ENCODE assay signal across 8 mouse cellular contexts in genomic region chr14:62878076-62878475, GRCm38 (mm10). TPM values are rescaled to one million over a fixed set of nuclear protein-coding genes. Genes with fewer than 3 reads are reported as not detected.
DNase-seq lines count a peak whose midpoint lies in the region; ATAC-seq and TF ChIP-seq lines count a peak whose summit lies in the region.
"Had no signal": no experiment of that assay in that cellular context is flagged by ENCODE, and none has a peak within 500 bp of the region (broad histone marks: within the 10 kb centered on the region; RNA-seq: fewer than 3 reads in every experiment).

No protein-coding gene starts in this region.

- TF ChIP-seq CTCF in intestine, postnatal 0 days (IDR thresholded peaks at IDR 0.05; ENCODE audit: low read depth), result no peak
- no peak for TF ChIP-seq CTCF in kidney, adult 2 months (conservative IDR thresholded peaks at IDR 0.05; ENCODE audit: insufficient read depth, insufficient read length, low read depth, low read length)

- H3K27ac ChIP-seq in intestine, embryonic 15.5 days, result no peak overlapping the region
- H3K27ac ChIP-seq in intestine, postnatal 0 days (ENCODE audit: low read depth, low read length), result no peak overlapping the region
- peak overlapping the region; percentile 14 to 63; a peak in 2 of 4 replicates for H3K27ac ChIP-seq in heart, embryonic 14.5 days (replicated peaks in 1 of 2; ENCODE audit: control insufficient read depth in 1 of 2, insufficient read depth in 1 of 2, low read depth in 2 of 2, low read length in 2 of 2)
- H3K27ac ChIP-seq in kidney, adult 2 months (ENCODE audit: insufficient read depth, low read depth, low read length), result no peak overlapping the region

- no peak overlapping the region for H3K4me3 ChIP-seq in intestine, embryonic 15.5 days (replicated peaks)
- no peak overlapping the region for H3K4me3 ChIP-seq in intestine, postnatal 0 days (ENCODE audit: low read depth, low read length)
- H3K4me3 ChIP-seq in heart, embryonic 14.5 days (ENCODE audit: control insufficient read depth in 1 of 2, insufficient read depth in 1 of 2, low read depth in 1 of 2, low read length in 2 of 2), result no peak overlapping the region
- H3K4me3 ChIP-seq in kidney, adult 2 months (ENCODE audit: insufficient read depth, low read depth, low read length), result no peak overlapping the region

- TF ChIP-seq POLR2A in kidney, adult 2 months (IDR thresholded peaks at IDR 0.05; ENCODE audit: low read depth, low read length), result no peak

- H3K4me2 ChIP-seq in intestine, embryonic 15.5 days (replicated peaks), result no peak overlapping the region
- no peak overlapping the region for H3K4me2 ChIP-seq in intestine, postnatal 0 days (replicated peaks; ENCODE audit: low read depth)
- H3K4me2 ChIP-seq in heart, embryonic 14.5 days (ENCODE audit: low read length), result peak overlapping the region; percentile 31

- no peak overlapping the region for H3K9ac ChIP-seq in intestine, embryonic 15.5 days
- no peak overlapping the region for H3K9ac ChIP-seq in intestine, postnatal 0 days (ENCODE audit: low read depth, low read length)
- no peak overlapping the region for H3K9ac ChIP-seq in heart, embryonic 14.5 days (ENCODE audit: low read length)

- 67% methylated on average over 6 of the region's 6 CpGs for WGBS in intestine, embryonic 15.5 days
- WGBS in intestine, postnatal 0 days, result 56% methylated on average over 6 of the region's 6 CpGs
- 11% methylated on average over 6 of the region's 6 CpGs for WGBS in heart, embryonic 14.5 days
- 55% methylated on average over 6 of the region's 6 CpGs for whole genome bisulfite sequencing in kidney, adult 2 months

- no peaks in the 10 kb centered on the region for H3K9me3 ChIP-seq in intestine, embryonic 15.5 days
- no peaks in the 10 kb centered on the region for H3K9me3 ChIP-seq in intestine, postnatal 0 days (ENCODE audit: control insufficient read depth)
- no peaks in the 10 kb centered on the region for H3K9me3 ChIP-seq in heart, embryonic 14.5 days (ENCODE audit: control insufficient read depth, low read length)

- peak; percentile 69 for DNase-seq in c-Kit-positive CD71-positive TER-119-positive erythroid progenitor cells, embryonic 14.5 days (ENCODE audit: low spot score)
- peak; percentile 35 for DNase-seq in lung, postnatal 10 days
- no peak for DNase-seq in natural killer cell, adult 2 months (ENCODE audit: low spot score in 2 of 2)
- DNase-seq in kidney, adult 2 months, result no peak
- DNase-seq: layer of hippocampus, postnatal 36 days had no signal

- H3K36me3 ChIP-seq in intestine, embryonic 15.5 days, result no peaks in the 10 kb centered on the region
- no peaks in the 10 kb centered on the region for H3K36me3 ChIP-seq in intestine, postnatal 0 days (ENCODE audit: control insufficient read depth, insufficient read depth)
- no peaks in the 10 kb centered on the region for H3K36me3 ChIP-seq in heart, embryonic 14.5 days (ENCODE audit: control insufficient read depth, insufficient read depth, low read length)
- H3K36me3 ChIP-seq in kidney, adult 2 months (ENCODE audit: control insufficient read depth, insufficient read depth, low read length), result no peaks in the 10 kb centered on the region

- peak; percentile 65 for ATAC-seq in intestine, embryonic 15.5 days
- ATAC-seq in intestine, postnatal 0 days, result no peak
- peak; percentile 73 for ATAC-seq in heart, embryonic 14.5 days (ENCODE audit: insufficient number of reproducible peaks, insufficient read depth, low FRiP score, low read depth)

- 0 out of 2 replicates have a peak, but pooled peaks cover 5% of the 10 kb centered on the region for H3K4me1 ChIP-seq in intestine, embryonic 15.5 days (replicated peaks)
- 0 out of 2 replicates have a peak, but pooled peaks cover 2% of the 10 kb centered on the region for H3K4me1 ChIP-seq in intestine, postnatal 0 days (replicated peaks; ENCODE audit: control insufficient read depth, insufficient read depth, low read length)
- H3K4me1 ChIP-seq in heart, embryonic 14.5 days (ENCODE audit: control insufficient read depth in 2 of 2, insufficient read depth in 2 of 2, low read length in 2 of 2), result peaks cover 10 to 33% of the 10 kb centered on the region in 2 experiments
- peaks cover 16% of the 10 kb centered on the region; the same call in 1 of the 2 replicates for H3K4me1 ChIP-seq in kidney, adult 2 months (ENCODE audit: control insufficient read depth, insufficient read depth, low read length)

- no peaks in the 10 kb centered on the region for H3K27me3 ChIP-seq in intestine, embryonic 15.5 days (replicated peaks)
- no peaks in the 10 kb centered on the region for H3K27me3 ChIP-seq in intestine, postnatal 0 days (replicated peaks; ENCODE audit: control insufficient read depth, insufficient read depth, low read length)
- H3K27me3 ChIP-seq in heart, embryonic 14.5 days (ENCODE audit: control insufficient read depth, insufficient read depth, low read length), result no peaks in the 10 kb centered on the region
- no peaks in the 10 kb centered on the region for H3K27me3 ChIP-seq in kidney, adult 2 months (replicated peaks; ENCODE audit: control insufficient read depth, insufficient read depth, low read length)

RNA-seq across cellular contexts. Expression of gene Wdfy2, which starts 40.6 kb away (rescaled TPM):
- polyA plus RNA-seq in intestine, embryonic 15.5 days (2015; fragmentation: Nextera tagmentation; extraction: Ambion mirVana), result 4.0 and 4.2 TPM in 2 replicates
- polyA plus RNA-seq in intestine, postnatal 0 days (2015; fragmentation: Nextera tagmentation; extraction: Ambion mirVana), result 1.4 and 1.6 TPM in 2 replicates
- 6.2 TPM in 2 replicates for polyA plus RNA-seq in heart, embryonic 14.5 days (2014; fragmentation: Nextera tagmentation; extraction: Ambion mirVana)
- polyA plus RNA-seq in kidney, adult 2 months (2012; rRNA removed), result 7.7 and 8.3 TPM in 2 replicates

Comparison
In these comparisons a context has a peak if more than half of its experiments do, and no peak if none do; other contexts are left out.
1. H3K27ac ChIP-seq: peak in heart, embryonic 14.5 days (2 of 2); none in intestine, embryonic 15.5 days (single experiment), intestine, postnatal 0 days (single experiment) and kidney, adult 2 months (single experiment).
2. DNase-seq: peak in c-Kit-positive CD71-positive TER-119-positive erythroid progenitor cells, embryonic 14.5 days (single experiment) and lung, postnatal 10 days (single experiment); none in natural killer cell, adult 2 months (0 of 2) and kidney, adult 2 months (single experiment).